Mouse (Mus musculus): ENCODE measurements at regions not wholly inside any gene's neighbourhood (a gene's known extent, or its start where the extent isn't known, plus 50 kb on each side); places are given as distances from the start of the nearest gene placed in this dataset.

GRCm38 (mm10) chr9:27453476-27453875 lies 56.9 kb downstream of the Spata19 start:
- no peaks in the 10 kb centered on the region for H3K4me1 ChIP-seq (replicated peaks; ENCODE audit: control insufficient read depth, insufficient read depth, low read length)
- no peaks in the 10 kb centered on the region for H3K9me3 ChIP-seq (ENCODE audit: control insufficient read depth, low read length)
- no peak overlapping the region for H3K27ac ChIP-seq (ENCODE audit: low read depth, low read length)
- H3K9ac ChIP-seq (ENCODE audit: low read depth, low read length), result no peak overlapping the region
- H3K4me2 ChIP-seq, result no peak overlapping the region
- DNase-seq (ENCODE audit: low spot score), result no peak
- H3K4me3 ChIP-seq (ENCODE audit: low read depth, low read length), result no peak overlapping the region
- H3K36me3 ChIP-seq (ENCODE audit: control insufficient read depth, insufficient read depth, low read length), result no peaks in the 10 kb centered on the region
- no peak for ATAC-seq (replicated peaks; ENCODE audit: low FRiP score)
- H3K27me3 ChIP-seq (replicated peaks; ENCODE audit: control insufficient read depth, insufficient read depth, low read length), result no peaks in the 10 kb centered on the region
- 81% methylated on average over 2 of the region's 2 CpGs for WGBS

DNA sequence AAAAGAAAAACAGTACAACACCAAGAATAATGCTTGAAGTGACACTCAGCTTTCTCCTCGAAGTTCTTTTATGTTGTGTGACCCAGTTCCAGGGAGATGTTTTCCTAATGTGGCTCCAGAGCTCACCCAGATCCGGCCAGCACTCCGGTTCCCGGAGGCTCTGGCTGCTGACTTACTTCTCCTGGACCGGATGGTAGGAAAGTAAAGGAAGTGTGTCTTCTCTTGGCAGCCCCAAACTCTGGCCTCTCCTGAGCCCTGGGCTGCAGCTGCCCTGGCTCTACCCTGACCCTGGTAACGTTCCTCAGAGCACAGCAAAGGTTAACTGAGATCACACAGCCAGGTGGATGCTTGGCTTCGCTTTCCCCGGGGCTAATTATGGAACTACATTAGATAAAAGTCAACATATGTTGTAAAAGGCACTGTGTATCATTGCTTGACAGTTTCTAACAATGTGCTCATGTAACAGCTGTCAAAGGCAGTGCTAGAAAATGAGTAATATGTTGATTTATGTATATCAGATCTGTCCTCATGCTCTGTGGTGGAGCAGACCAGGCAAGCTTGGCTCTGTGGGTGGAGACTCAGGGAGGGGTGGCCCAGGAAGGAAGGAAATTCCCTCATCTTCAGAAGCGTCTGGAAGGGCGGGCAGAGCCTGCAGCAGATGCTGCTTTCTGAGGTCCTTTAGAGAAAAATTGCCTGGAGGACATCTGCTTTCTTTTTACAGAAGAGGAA lies 57.5 kb downstream of the Spata19 start:
- DNase-seq (ENCODE audit: low spot score) (no peak), ATAC-seq (replicated peaks; ENCODE audit: low FRiP score) (no peak)
- Histone ChIP-seq H3K27me3 (replicated peaks; ENCODE audit: control insufficient read depth, insufficient read depth, low read length) (no peaks in the 10 kb centered on the region), H3K4me2 (no peak overlapping the region), H3K27ac (ENCODE audit: low read depth, low read length) (no peak overlapping the region), H3K36me3 (ENCODE audit: control insufficient read depth, insufficient read depth, low read length) (no peaks in the 10 kb centered on the region), H3K4me1 (replicated peaks; ENCODE audit: control insufficient read depth, insufficient read depth, low read length) (no peaks in the 10 kb centered on the region), H3K9me3 (ENCODE audit: control insufficient read depth, low read length) (no peaks in the 10 kb centered on the region), H3K4me3 (ENCODE audit: low read depth, low read length) (no peak overlapping the region), H3K9ac (ENCODE audit: low read depth, low read length) (no peak overlapping the region)
- 60% methylated on average over 10 of the region's 10 CpGs for WGBS

DNA sequence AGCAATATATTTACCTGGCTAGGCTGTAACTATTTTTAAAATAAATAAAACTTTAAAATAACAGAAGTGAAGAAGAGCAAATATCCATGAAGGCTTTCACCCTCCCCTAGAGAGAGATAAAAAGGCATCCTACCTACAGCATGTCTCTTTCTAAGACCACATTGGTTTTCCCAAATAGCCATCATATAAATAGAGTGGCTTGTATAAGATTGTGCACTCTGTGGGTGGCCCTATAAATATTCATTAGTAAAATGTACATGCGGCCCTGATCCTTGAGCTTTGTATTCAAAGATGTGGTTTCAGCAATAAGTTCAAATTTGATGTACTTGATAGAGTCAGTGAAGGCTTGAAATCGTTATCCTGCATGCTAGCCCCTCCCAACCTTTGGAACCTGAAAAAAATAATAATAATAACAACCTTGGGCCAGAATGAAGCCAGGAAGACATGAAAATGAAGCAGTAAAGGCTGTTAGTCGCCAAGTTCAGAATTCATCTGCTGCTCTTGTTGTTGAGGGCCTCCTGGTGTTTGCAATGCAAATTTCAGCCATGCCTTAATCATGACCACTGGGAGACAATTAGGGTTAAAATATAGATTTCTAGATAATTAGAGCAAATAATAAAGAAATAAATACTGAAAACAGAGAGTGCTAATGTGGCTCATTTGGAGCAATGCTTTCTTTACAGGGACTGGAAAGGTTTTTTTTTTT lies 61.9 kb downstream of the Spata19 start:
- 61% methylated on average over 3 of the region's 3 CpGs for WGBS
- no peak for ATAC-seq (replicated peaks; ENCODE audit: low FRiP score)

DNA sequence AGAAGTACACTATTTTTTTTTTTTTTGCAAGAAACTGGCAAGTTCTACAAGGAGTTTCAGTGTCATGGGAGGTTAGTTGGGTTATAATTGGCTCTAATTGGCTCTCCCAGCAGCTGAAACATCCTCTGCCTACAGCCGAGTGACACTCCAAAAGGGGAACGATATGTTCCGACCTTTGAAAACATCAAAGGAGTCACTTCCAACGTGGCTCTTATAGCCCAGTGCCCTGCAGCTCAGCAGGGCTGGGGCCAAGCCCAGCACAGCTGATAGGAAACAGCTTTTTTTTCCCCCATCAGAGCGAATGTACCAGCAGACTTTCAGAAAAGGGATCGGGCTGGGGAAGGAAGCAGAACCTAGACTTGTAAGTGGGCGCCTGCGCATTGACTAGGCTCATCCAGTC lies 64.4 kb downstream of the Spata19 start:
- no peaks in the 10 kb centered on the region for H3K9me3 ChIP-seq (ENCODE audit: control insufficient read depth, low read length)
- no peaks in the 10 kb centered on the region for H3K36me3 ChIP-seq (ENCODE audit: control insufficient read depth, insufficient read depth, low read length)
- H3K4me2 ChIP-seq, result no peak overlapping the region
- no peak overlapping the region for H3K4me3 ChIP-seq (ENCODE audit: low read depth, low read length)
- no peak for ATAC-seq (replicated peaks; ENCODE audit: low FRiP score)
- 33% methylated on average over 8 of the region's 8 CpGs for WGBS
- no peak overlapping the region for H3K27ac ChIP-seq (ENCODE audit: low read depth, low read length)
- H3K9ac ChIP-seq (ENCODE audit: low read depth, low read length), result no peak overlapping the region
- H3K4me1 ChIP-seq (replicated peaks; ENCODE audit: control insufficient read depth, insufficient read depth, low read length), result no peaks in the 10 kb centered on the region
- H3K27me3 ChIP-seq (replicated peaks; ENCODE audit: control insufficient read depth, insufficient read depth, low read length), result no peaks in the 10 kb centered on the region
- DNase-seq (ENCODE audit: low spot score), result no peak

More for the DNA sequence above, 61.9 kb downstream of the Spata19 start:
- Histone ChIP-seq H3K9me3 (ENCODE audit: control insufficient read depth, low read length) (no peaks in the 10 kb centered on the region), H3K27ac (ENCODE audit: low read depth, low read length) (no peak overlapping the region), H3K36me3 (ENCODE audit: control insufficient read depth, insufficient read depth, low read length) (no peaks in the 10 kb centered on the region), H3K9ac (ENCODE audit: low read depth, low read length) (no peak overlapping the region), H3K4me2 (no peak overlapping the region), H3K4me3 (ENCODE audit: low read depth, low read length) (no peak overlapping the region), H3K27me3 (replicated peaks; ENCODE audit: control insufficient read depth, insufficient read depth, low read length) (no peaks in the 10 kb centered on the region), H3K4me1 (replicated peaks; ENCODE audit: control insufficient read depth, insufficient read depth, low read length) (no peaks in the 10 kb centered on the region)
- no peak for DNase-seq (ENCODE audit: low spot score)

DNA sequence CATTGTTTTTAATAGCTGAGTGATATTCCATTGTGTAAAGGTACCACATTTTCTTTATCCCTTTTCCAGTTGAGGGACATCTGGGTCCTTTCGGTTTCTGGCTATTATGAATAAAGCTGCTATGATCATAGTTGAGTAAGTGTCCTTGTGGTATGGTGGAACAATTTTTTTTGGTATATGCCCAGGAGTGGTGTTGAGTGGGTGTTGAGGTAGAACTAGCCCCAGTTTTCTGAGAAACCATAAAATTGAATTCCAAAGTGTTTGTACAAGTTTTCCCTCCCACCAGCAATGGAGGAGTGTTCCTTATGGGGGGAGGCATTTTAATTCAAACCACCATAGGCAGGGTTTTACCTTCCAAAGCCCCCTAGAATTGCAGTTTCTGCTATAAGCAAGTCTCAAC lies 67.4 kb downstream of the Spata19 start:
- Histone ChIP-seq H3K4me1 (replicated peaks; ENCODE audit: control insufficient read depth, insufficient read depth, low read length) (no peaks in the 10 kb centered on the region), H3K4me3 (ENCODE audit: low read depth, low read length) (no peak overlapping the region), H3K27me3 (replicated peaks; ENCODE audit: control insufficient read depth, insufficient read depth, low read length) (no peaks in the 10 kb centered on the region), H3K27ac (ENCODE audit: low read depth, low read length) (no peak overlapping the region), H3K9ac (ENCODE audit: low read depth, low read length) (no peak overlapping the region), H3K36me3 (ENCODE audit: control insufficient read depth, insufficient read depth, low read length) (no peaks in the 10 kb centered on the region), H3K9me3 (ENCODE audit: control insufficient read depth, low read length) (no peaks in the 10 kb centered on the region), H3K4me2 (no peak overlapping the region)
- 78% methylated on average over 1 of the region's 1 CpGs for WGBS
- DNase-seq (ENCODE audit: low spot score), result no peak
- no peak for ATAC-seq (replicated peaks; ENCODE audit: low FRiP score)

- Histone ChIP-seq H3K4me2 (no peak overlapping the region), H3K36me3 (ENCODE audit: control insufficient read depth, insufficient read depth, low read length) (no peaks in the 10 kb centered on the region), H3K9ac (ENCODE audit: low read depth, low read length) (no peak overlapping the region), H3K4me3 (ENCODE audit: low read depth, low read length) (no peak overlapping the region), H3K4me1 (replicated peaks; ENCODE audit: control insufficient read depth, insufficient read depth, low read length) (no peaks in the 10 kb centered on the region), H3K27ac (ENCODE audit: low read depth, low read length) (no peak overlapping the region), H3K27me3 (replicated peaks; ENCODE audit: control insufficient read depth, insufficient read depth, low read length) (no peaks in the 10 kb centered on the region), H3K9me3 (ENCODE audit: control insufficient read depth, low read length) (no peaks in the 10 kb centered on the region)
- WGBS, result 69% methylated on average over 10 of the region's 10 CpGs
- ATAC-seq (replicated peaks; ENCODE audit: low FRiP score), result no peak
- no peak for DNase-seq (ENCODE audit: low spot score)
These were observed 78.9 kb downstream of the Spata19 start for GRCm38 (mm10) chr9:27475468-27475867.

DNA sequence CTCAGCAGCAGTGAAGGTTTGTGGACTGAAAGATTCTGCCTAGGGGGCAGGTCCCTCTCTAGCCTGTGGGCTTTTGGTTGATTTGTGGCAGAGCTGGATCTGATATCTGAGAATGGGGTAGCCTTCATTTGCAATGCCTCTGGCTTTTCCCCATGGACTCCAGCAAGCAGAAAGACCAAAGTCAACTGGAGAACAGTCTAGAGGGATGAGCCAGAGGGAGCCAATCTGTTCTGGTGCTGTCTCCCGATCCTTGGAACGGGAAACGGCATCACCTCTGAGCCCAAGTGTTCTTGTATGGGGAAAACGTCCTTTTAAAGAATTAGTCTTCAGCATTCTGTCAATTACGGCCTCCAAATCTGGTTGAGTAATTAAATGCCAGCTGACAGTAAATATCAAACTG lies 80.0 kb downstream of the Spata19 start:
- Histone ChIP-seq H3K27me3 (replicated peaks; ENCODE audit: control insufficient read depth, insufficient read depth, low read length) (no peaks in the 10 kb centered on the region), H3K4me1 (replicated peaks; ENCODE audit: control insufficient read depth, insufficient read depth, low read length) (no peaks in the 10 kb centered on the region), H3K4me3 (ENCODE audit: low read depth, low read length) (no peak overlapping the region), H3K4me2 (no peak overlapping the region), H3K9ac (ENCODE audit: low read depth, low read length) (no peak overlapping the region), H3K27ac (ENCODE audit: low read depth, low read length) (no peak overlapping the region), H3K36me3 (ENCODE audit: control insufficient read depth, insufficient read depth, low read length) (no peaks in the 10 kb centered on the region), H3K9me3 (ENCODE audit: control insufficient read depth, low read length) (no peaks in the 10 kb centered on the region)
- 80% methylated on average over 5 of the region's 5 CpGs for WGBS
- ATAC-seq (replicated peaks; ENCODE audit: low FRiP score) (no peak), DNase-seq (ENCODE audit: low spot score) (no peak)

GRCm38 (mm10) chr9:27477079-27477687 lies 80.6 kb downstream of the Spata19 start:
- Histone ChIP-seq H3K4me2 (no peak overlapping the region), H3K4me3 (ENCODE audit: low read depth, low read length) (no peak overlapping the region), H3K36me3 (ENCODE audit: control insufficient read depth, insufficient read depth, low read length) (no peaks in the 10 kb centered on the region), H3K9me3 (ENCODE audit: control insufficient read depth, low read length) (no peaks in the 10 kb centered on the region), H3K27ac (ENCODE audit: low read depth, low read length) (no peak overlapping the region), H3K4me1 (replicated peaks; ENCODE audit: control insufficient read depth, insufficient read depth, low read length) (no peaks in the 10 kb centered on the region), H3K9ac (ENCODE audit: low read depth, low read length) (no peak overlapping the region), H3K27me3 (replicated peaks; ENCODE audit: control insufficient read depth, insufficient read depth, low read length) (no peaks in the 10 kb centered on the region)
- DNase-seq (ENCODE audit: low spot score) (no peak), ATAC-seq (replicated peaks; ENCODE audit: low FRiP score) (no peak)
- WGBS, result 65% methylated on average over 4 of the region's 4 CpGs

GRCm38 (mm10) chr9:27478346-27478745 lies 81.7 kb downstream of the Spata19 start:
- ATAC-seq (replicated peaks; ENCODE audit: low FRiP score) (no peak), DNase-seq (ENCODE audit: low spot score) (no peak)
- no peak overlapping the region for H3K27ac ChIP-seq (ENCODE audit: low read depth, low read length)
- H3K4me3 ChIP-seq (ENCODE audit: low read depth, low read length), result no peak overlapping the region
- H3K27me3 ChIP-seq (replicated peaks; ENCODE audit: control insufficient read depth, insufficient read depth, low read length), result no peaks in the 10 kb centered on the region
- H3K4me1 ChIP-seq (replicated peaks; ENCODE audit: control insufficient read depth, insufficient read depth, low read length), result no peaks in the 10 kb centered on the region
- no peak overlapping the region for H3K9ac ChIP-seq (ENCODE audit: low read depth, low read length)
- no peaks in the 10 kb centered on the region for H3K36me3 ChIP-seq (ENCODE audit: control insufficient read depth, insufficient read depth, low read length)
- H3K9me3 ChIP-seq (ENCODE audit: control insufficient read depth, low read length), result no peaks in the 10 kb centered on the region
- H3K4me2 ChIP-seq, result no peak overlapping the region
- WGBS, result 90% methylated on average over 3 of the region's 3 CpGs

Measured in liver, embryonic 11.5 days (tissue).